Mouse (Mus musculus): ENCODE measurements around the gene Mif4gd.

DNA sequence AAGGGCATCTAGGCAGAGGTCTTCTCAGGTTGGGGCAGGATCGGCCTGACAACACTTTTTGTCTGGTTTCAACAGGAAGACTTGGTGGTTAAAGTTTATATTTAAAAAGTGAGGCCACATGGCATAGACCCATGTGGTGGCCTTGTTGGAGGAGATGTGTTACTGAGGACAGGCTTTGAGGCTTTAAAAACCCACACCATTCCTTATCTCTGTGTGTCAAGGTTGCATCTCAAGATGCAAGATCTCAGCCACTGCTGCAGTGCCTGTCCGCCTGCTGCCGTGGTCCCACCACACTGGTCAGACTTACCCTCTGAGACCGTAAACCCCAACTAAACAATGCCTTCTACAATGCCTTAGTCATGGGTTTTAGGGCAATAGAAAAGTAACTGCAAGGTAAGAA is 14.5 kb downstream of the Mif4gd start:
- no peak for TF ChIP-seq CTCF (IDR thresholded peaks at IDR 0.05; ENCODE audit: control insufficient read depth, insufficient read depth, insufficient replicate concordance, low read depth, low read length)
- TF ChIP-seq POLR2A (IDR thresholded peaks at IDR 0.05; ENCODE audit: control insufficient read depth, low read depth, low read length) = no peak

Measured in testis, adult 2 months (tissue).